Mouse (Mus musculus): ENCODE results near the gene Uhrf2. TPM values are rescaled to one million over a fixed set of nuclear protein-coding genes. Genes with fewer than 3 reads are reported as not detected.

The Uhrf2 gene
- polyA plus RNA-seq (2014; fragmentation: Illumina TruSeq; extraction: RNeasy Lipid Tissue Mini Kit (QIAGEN cat#74804); ENCODE audit: low read depth, low replicate concordance) = 75.6 TPM

DNA sequence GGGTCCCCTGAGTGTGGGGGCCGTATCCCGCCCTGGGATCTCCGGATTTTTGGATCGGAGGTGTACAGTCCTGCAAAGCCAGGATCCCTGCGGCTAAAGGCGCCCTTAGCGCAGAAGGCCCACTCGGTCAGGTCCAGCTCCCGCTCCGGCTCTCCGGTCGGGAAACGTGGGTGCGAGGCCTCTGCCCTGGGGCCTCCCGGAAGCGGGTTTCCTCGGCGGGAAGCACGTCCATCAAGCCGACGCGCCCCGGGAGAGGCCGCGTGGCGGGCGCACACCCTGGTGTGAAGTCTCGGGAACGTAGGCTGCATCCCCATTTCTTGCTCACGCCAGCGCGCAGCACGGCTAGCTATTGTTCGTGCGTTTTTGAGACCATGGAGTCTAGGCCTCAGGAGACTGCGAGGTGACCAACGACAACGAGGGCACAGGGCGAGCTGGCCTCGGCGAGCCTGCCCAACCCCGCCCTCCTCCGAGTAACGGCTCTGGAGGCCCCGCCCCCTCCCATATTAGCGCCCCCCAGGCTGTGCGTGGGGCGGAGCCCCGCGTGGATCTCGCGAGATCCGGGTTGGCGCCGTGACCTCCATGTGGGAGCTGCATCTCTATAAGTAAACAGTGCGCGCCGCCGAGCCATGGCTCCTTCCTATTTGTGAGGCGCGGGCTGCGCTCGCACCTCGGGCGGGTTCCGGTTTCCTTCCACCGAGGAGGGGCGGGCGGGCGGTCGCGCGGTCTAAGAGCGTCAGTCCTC, at the start of gene Uhrf2:
Gene Uhrf2, plus strand, starts transcription at position 620 of the 742 bp plus-strand sequence.

DNA sequence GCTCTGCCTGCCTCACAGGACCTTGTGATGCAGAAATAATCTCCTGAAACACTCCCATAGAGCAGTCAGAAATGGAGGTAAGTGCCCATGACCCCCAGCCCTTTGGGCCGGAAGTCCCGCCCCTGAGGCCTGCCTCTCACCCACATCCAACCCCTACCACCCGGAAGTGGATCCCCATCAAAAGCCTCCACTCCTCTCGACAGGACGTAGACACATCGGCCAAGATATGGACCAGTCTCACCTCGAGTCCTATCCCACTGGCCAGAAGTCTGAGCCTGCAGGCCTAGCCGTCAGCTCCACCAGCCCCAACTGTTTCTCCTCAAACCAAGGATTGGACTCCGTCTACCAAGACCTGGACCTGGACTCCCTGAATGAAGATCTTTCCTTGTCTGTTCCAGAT, 26.7 kb upstream of the Uhrf2 start, which contains the start of gene Trpd52l3:
Gene Trpd52l3, plus strand, starts transcription at position 170 of the 400 bp plus-strand sequence.

Other genes starting within 250 kb of the Uhrf2 start
- gene 9930021J03Rik, start 224.5 kb upstream of the Uhrf2 start, polyA plus RNA-seq (2014; fragmentation: Illumina TruSeq; extraction: RNeasy Lipid Tissue Mini Kit (QIAGEN cat#74804); ENCODE audit: low read depth, low replicate concordance) = 42.7 TPM
- 44.3 TPM for gene Ranbp6, start 217.5 kb upstream of the Uhrf2 start, polyA plus RNA-seq (2014; fragmentation: Illumina TruSeq; extraction: RNeasy Lipid Tissue Mini Kit (QIAGEN cat#74804); ENCODE audit: low read depth, low replicate concordance)
- gene Il33, start 105.4 kb upstream of the Uhrf2 start, polyA plus RNA-seq (2014; fragmentation: Illumina TruSeq; extraction: RNeasy Lipid Tissue Mini Kit (QIAGEN cat#74804); ENCODE audit: low read depth, low replicate concordance) = 34.1 TPM
- not detected for gene Trpd52l3, start 26.7 kb upstream of the Uhrf2 start, polyA plus RNA-seq (2014; fragmentation: Illumina TruSeq; extraction: RNeasy Lipid Tissue Mini Kit (QIAGEN cat#74804); ENCODE audit: low read depth, low replicate concordance)
- gene Gldc, start 144.9 kb downstream of the Uhrf2 start, polyA plus RNA-seq (2014; fragmentation: Illumina TruSeq; extraction: RNeasy Lipid Tissue Mini Kit (QIAGEN cat#74804); ENCODE audit: low read depth, low replicate concordance) = 0.99 TPM
- not detected for gene Mbl2, start 202.4 kb downstream of the Uhrf2 start, polyA plus RNA-seq (2014; fragmentation: Illumina TruSeq; extraction: RNeasy Lipid Tissue Mini Kit (QIAGEN cat#74804); ENCODE audit: low read depth, low replicate concordance)

Measured in adrenal gland, adult 10 weeks (tissue).